Mouse (Mus musculus) ES-E14 (cell line): ENCODE data around the gene Bmp6. TPM values are rescaled to one million over a fixed set of nuclear protein-coding genes. Genes with fewer than 3 reads are reported as not detected.
A peak's percentile ranks its signal among the peaks of the same experiment; 100 is the strongest.

Source experiments
- DNase-seq: peaks from one replicate; pipeline ENCODE4 v3.0.0-alpha.2; 2013; ENCODE audit warnings: low read depth, low spot score
- H3K27ac ChIP-seq: 2 replicates; pipeline ENCODE4 v1.5.1; 2012; ENCODE audit warnings: low read depth, mild to moderate bottlenecking, low read length, moderate library complexity, mixed read lengths; ENCODE audit not compliant: poor library complexity, insufficient read depth, severe bottlenecking
- H3K36me3 ChIP-seq: 2 replicates; pipeline ENCODE4 v1.6.1; 2012; ENCODE audit warnings: mild to moderate bottlenecking, low read length, moderate library complexity, mixed read lengths; ENCODE audit not compliant: control insufficient read depth, poor library complexity, insufficient read depth, severe bottlenecking
- H3K4me1 ChIP-seq, 2 experiments: fragments of 150-350 bp in 1 of 2; sonication (generic) in 1 of 2; 2 replicates each; pipeline ENCODE4 v1.6.1; 2012; ENCODE audit warnings: low read length in 2 of 2, mild to moderate bottlenecking in 1 of 2, mixed read lengths in 1 of 2; ENCODE audit not compliant: control insufficient read depth in 2 of 2, insufficient read depth in 2 of 2, poor library complexity in 1 of 2
- H3K4me3 ChIP-seq, 2 experiments: fragments of 150-350 bp in 1 of 2; sonication (generic) in 1 of 2; 2 replicates each; pipeline ENCODE4 v1.5.1; 2012; ENCODE audit warnings: low read length in 2 of 2, low read depth in 1 of 2, mild to moderate bottlenecking in 1 of 2, mixed read lengths in 1 of 2; ENCODE audit not compliant: insufficient read depth in 1 of 2, poor library complexity in 1 of 2, severe bottlenecking in 1 of 2
- H3K9ac ChIP-seq: 2 replicates; pipeline ENCODE4 v1.6.1; 2012; ENCODE audit warnings: low read depth, mild to moderate bottlenecking, low read length, mixed read lengths; ENCODE audit not compliant: poor library complexity, insufficient read depth, severe bottlenecking
- H3K9me3 ChIP-seq: fragments of 150-350 bp; sonication (generic); 2 replicates; pipeline ENCODE4 v1.6.1; 2012; ENCODE audit warnings: low read depth, mild to moderate bottlenecking, low read length; ENCODE audit not compliant: control insufficient read depth, insufficient read depth
- CHD2 ChIP-seq: IDR thresholded peaks from 2 replicates; pipeline ENCODE4 v1.6.1; 2014; ENCODE audit warnings: mild to moderate bottlenecking, low read depth, low read length, inconsistent platforms
- HCFC1 ChIP-seq: IDR thresholded peaks from 2 replicates; pipeline ENCODE4 v1.6.1; 2012; ENCODE audit warnings: low read length, inconsistent platforms, borderline replicate concordance; ENCODE audit not compliant: insufficient read depth
- MAFK ChIP-seq: IDR thresholded peaks from 2 replicates; pipeline ENCODE4 v1.6.1; 2014; ENCODE audit warnings: mild to moderate bottlenecking, low read depth, low read length, inconsistent platforms; ENCODE audit not compliant: insufficient read depth
- ZC3H11A ChIP-seq: IDR thresholded peaks from 2 replicates; pipeline ENCODE4 v1.6.1; 2012; ENCODE audit warnings: low read depth, mild to moderate bottlenecking, inconsistent platforms, low read length, borderline replicate concordance
- ZNF384 ChIP-seq: IDR thresholded peaks from 2 replicates; pipeline ENCODE4 v1.6.1; 2012; ENCODE audit warnings: low read depth, low read length, inconsistent platforms
- in situ Hi-C, 2 experiments: fragments of 600-800 bp; cut with MboI; formaldehyde crosslinking; loops; one replicate each; pipeline ENCODE4 v1.15.1; 2025; ENCODE audit warnings: low sequenced_read_pairs in 2 of 2, inconsistent platforms in 1 of 2; ENCODE audit not compliant: unreplicated experiment in 2 of 2
- total RNA-seq: library from RNA; depleted of rRNA; stranded (reverse); fragments of 300-350 nt; gene quantifications from 2 replicates; pipeline ENCODE4 v1.2.3, GENCODE M21; 2012

Bmp6 gene
- total RNA-seq, 1 experiment = 2.1 TPM

DNA sequence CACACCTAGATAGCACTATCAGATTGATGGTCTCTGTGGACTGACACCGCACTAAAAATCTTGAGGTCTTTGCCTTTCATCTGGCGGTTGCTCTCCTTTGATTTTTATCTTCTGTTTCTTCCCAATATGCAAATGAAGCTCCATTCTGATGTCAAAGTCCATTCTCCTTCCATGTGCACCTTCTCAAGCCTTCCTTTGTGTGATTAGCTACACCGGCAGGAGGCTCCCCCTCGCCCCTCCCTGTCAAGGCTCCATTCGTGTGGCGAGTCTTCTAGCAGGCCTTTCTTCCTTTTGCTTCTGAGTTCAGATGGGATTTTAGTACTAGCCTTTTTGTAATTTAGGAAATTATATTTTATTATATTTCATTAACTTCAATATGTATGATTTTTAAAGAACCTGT, 80.4 kb downstream of the Bmp6 start:
- H3K4me3 ChIP-seq = no peak overlapping the region
- DNase-seq = no peak
- H3K9me3 ChIP-seq = no peaks in the 10 kb centered on the region
- H3K27ac ChIP-seq = no peak overlapping the region
- no peak overlapping the region for H3K9ac ChIP-seq
- H3K4me1 ChIP-seq = no peaks in the 10 kb centered on the region
- in situ Hi-C loops = no loop called here
- TF ChIP-seq ZC3H11A (no peak), MAFK (no peak), ZNF384 (no peak), HCFC1 (no peak), CHD2 (no peak)
- no peaks in the 10 kb centered on the region for H3K36me3 ChIP-seq

DNA sequence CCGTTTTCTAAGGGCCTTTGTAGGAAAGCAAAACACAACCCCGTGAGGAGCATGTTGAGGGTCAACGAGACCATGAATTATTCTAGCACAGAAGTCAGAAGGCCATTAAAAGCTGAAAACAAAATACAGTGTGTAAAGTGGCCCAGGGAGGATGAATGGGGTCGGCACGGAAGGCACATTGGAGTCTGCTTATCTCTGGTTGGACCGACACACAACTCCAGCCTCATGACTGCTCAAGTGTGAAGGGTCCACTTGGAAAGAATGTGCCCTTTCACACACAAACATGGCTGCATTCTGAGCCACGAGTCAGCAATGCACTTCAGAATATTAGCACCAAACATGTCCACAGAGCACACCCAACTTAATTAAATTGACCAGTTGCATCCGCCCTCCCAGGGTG, 84.8 kb downstream of the Bmp6 start:
- Histone ChIP-seq H3K9me3 (no peaks in the 10 kb centered on the region), H3K36me3 (no peaks in the 10 kb centered on the region), H3K27ac (no peak overlapping the region), H3K9ac (no peak overlapping the region), H3K4me3 (no peak overlapping the region), H3K4me1 (no peaks in the 10 kb centered on the region)
- in situ Hi-C loops = no loop called here
- DNase-seq = no peak
- no peak for TF ChIP-seq HCFC1
- TF ChIP-seq ZNF384 = no peak
- no peak for TF ChIP-seq CHD2
- no peak for TF ChIP-seq ZC3H11A
- TF ChIP-seq MAFK = no peak

DNA sequence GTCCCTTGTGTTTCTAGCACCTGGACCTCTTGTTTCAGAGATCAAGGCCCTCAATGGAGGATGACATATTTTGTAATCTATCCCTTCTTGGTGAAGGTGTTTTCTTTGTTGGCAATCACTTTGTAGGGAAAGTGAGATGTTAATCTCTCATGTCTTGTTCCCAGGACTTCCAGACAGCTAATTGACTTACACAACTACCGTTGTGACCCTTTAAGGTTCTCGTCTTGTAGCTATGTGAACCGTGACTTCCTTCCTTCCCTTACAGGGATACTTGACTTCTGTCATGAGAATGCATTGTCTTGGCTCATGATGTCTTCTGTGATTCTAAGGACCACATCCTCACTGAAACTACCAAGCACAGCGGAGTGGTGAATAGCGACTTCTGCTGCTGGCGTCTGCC, 85.2 kb downstream of the Bmp6 start:
- in situ Hi-C loops = no loop called here
- H3K9me3 ChIP-seq = no peaks in the 10 kb centered on the region
- TF ChIP-seq CHD2 (no peak), ZNF384 (no peak), HCFC1 (no peak), ZC3H11A (no peak), MAFK (no peak)
- no peaks in the 10 kb centered on the region for H3K4me1 ChIP-seq
- H3K9ac ChIP-seq = no peak overlapping the region
- no peaks in the 10 kb centered on the region for H3K36me3 ChIP-seq
- H3K27ac ChIP-seq = no peak overlapping the region
- H3K4me3 ChIP-seq = no peak overlapping the region
- no peak for DNase-seq

DNA sequence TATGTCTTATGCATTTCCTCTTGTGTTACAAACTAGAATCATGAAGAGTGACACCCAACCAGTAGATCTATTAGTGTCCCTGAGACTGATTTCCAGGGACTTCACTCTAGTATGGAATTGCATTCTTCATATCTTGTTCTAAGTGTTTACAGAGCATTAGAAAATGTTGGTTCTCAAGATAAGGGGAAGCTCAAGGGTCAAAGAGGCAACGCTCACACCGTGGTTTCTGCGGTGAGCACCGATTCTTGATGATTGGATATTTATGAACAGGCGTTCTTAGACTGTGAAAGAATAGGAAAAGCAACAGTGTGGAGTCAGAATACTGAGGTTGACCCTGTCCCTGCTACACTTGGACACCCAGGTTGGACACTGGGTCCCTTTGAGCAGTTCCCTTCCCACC, 89.9 kb downstream of the Bmp6 start:
- Histone ChIP-seq H3K4me1 (no peaks in the 10 kb centered on the region), H3K27ac (no peak overlapping the region), H3K36me3 (no peaks in the 10 kb centered on the region), H3K4me3 (no peak overlapping the region), H3K9me3 (no peaks in the 10 kb centered on the region), H3K9ac (no peak overlapping the region)
- DNase-seq = no peak
- in situ Hi-C loops = no loop called here
- TF ChIP-seq CHD2 = no peak
- no peak for TF ChIP-seq HCFC1
- no peak for TF ChIP-seq ZNF384
- TF ChIP-seq ZC3H11A = no peak
- no peak for TF ChIP-seq MAFK

DNA sequence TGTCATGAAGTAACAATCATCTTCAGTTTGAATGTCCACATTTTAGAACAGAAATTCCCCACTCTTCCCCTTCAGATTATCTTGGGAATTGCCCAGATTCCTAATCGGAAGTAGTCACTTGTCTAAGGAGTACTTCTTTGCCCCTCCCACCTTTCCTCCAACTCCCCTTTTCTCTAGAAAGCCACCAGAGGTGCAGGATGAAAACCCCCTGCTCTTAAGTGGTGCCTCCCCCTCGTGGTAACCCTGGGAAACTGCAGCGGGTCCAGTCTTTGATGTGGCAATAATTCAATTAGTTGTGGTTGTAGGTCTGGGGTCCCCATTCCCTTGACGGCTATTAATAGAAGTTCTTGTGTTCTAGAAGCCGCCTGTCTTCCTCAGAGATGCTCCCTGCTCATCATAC, 93.0 kb downstream of the Bmp6 start:
- no peak overlapping the region for H3K27ac ChIP-seq
- TF ChIP-seq ZC3H11A (peak; percentile 76), CHD2 (no peak), ZNF384 (no peak)
- H3K4me1 ChIP-seq = no peaks in the 10 kb centered on the region
- H3K36me3 ChIP-seq = no peaks in the 10 kb centered on the region
- no peak overlapping the region for H3K9ac ChIP-seq
- H3K9me3 ChIP-seq = no peaks in the 10 kb centered on the region
- H3K4me3 ChIP-seq = no peak overlapping the region
- in situ Hi-C loops = no loop called here
- DNase-seq = peak; percentile 52
